Mouse (Mus musculus) thymus, postnatal 4 days (tissue): ENCODE measurements around the gene Srbd1.

Experiments used
- DNase-seq: peaks from one replicate; pipeline ENCODE4 v3.0.0; 2021

The Srbd1 gene

GRCm38 (mm10) chr17:86145079-86145951, at the start of gene Srbd1:
Gene Srbd1 (minus strand): TSS chr17:86145175.
- DNase-seq: peak; percentile 92

GRCm38 (mm10) chr17:86193979-86194378, 49.0 kb upstream of the Srbd1 start:
- no peak for DNase-seq

DNA sequence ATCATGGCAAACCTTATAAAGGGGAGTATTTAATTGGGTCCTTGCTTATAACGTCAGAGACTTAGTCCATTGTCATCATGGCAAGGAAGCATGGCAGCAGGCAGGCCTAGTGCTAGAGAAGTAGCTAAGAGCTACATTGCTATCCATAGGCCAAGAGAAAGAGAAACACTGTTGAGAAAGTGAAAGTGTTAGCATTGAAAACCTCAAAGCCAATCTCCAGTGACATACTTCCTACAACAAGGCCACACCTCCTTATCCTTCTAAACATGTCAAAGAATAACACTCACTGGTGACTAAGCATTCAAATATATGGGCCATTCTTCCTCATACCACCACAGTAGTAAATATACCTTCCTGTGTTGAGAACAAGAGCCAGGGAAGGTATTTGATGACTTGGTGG, 42.8 kb upstream of the Srbd1 start:
- DNase-seq: no peak

DNA sequence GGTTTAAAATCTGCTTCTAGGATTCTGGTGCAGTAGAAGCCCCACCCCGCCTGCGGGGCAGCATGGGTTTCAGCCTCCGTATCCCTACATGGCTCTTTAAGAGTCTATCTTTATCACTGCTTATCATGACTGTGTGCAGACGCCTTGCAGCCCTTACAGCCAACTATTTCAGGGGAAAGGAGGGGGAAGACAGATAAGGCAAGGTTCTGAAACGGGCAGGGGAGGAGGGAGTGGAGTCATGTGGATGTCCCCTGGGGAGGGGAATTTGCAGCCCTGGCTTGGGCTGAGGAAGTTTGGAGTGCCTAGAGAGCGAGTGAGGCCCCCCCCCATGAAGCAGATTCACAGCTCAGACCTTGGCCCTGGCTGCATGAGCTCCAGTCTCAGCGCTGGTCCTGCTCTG, 40.6 kb upstream of the Srbd1 start:
- no peak for DNase-seq

DNA sequence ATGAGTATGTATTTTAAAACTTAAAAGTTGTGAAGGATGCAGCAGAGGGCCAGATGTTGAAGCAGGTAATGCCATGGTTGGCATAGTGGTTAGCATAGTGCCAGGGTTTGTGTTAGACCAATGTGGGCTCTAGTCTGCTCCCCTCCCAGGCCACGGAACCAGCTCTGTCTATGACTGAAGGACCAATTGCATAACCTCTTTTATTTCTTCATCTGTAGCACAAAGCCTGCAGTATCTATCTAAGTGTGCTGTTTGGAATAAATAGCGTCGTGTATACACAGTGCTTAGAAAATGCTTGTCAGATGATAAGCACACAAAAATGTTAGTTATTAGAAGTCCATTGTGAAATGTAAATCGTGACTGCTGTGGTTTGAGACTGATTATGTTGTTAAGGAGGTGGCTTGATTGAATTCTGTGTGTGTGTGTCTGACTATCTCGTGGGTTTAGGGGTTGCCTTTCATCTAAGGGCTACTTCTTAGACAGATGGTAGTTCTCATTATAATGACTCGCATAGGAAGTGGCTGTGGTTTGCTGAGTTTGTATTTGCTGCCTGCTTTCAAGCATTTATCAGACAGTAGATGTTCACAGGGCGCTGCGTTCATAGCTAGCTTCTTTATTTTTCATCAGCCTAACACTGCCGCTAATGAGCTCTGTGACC, 39.7 kb upstream of the Srbd1 start:
- DNase-seq: no peak

- DNase-seq: no peak
Observed at GRCm38 (mm10) chr17:86183788-86184187, 38.8 kb upstream of the Srbd1 start.

GRCm38 (mm10) chr17:86176722-86177121, 31.7 kb upstream of the Srbd1 start:
- DNase-seq: no peak

GRCm38 (mm10) chr17:86175516-86175915, 30.5 kb upstream of the Srbd1 start:
- no peak for DNase-seq

GRCm38 (mm10) chr17:86170164-86170958, 25.4 kb upstream of the Srbd1 start:
- DNase-seq: no peak

GRCm38 (mm10) chr17:86169092-86169491, 24.1 kb upstream of the Srbd1 start:
- no peak for DNase-seq

DNA sequence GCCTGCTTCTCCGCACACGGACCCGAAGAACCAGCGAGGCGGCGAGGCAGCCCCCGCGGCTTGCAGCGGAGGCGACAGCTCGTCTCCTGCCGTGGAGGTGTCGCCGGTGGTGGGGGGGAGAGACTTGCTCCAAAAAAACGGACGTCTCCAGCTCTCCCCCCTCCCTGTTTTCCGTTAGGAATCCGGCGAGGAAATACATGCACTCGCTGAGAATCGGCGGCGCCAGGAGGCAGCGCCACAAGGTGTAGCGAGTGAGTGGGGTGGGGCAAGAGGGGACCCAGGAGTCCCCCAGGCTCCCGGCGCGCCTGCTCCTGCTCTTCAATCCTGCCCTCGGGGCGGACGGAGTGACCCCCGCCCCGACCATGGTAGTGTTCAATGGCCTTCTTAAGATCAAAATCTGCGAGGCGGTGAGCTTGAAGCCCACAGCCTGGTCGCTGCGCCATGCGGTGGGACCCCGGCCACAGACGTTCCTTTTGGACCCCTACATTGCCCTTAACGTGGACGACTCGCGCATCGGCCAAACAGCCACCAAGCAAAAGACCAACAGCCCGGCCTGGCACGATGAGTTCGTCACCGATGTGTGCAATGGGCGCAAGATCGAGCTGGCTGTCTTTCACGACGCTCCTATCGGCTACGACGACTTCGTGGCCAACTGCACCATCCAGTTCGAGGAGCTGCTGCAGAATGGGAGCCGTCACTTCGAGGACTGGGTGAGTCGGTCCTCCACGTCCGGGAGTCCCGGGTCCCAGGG, 23.4 kb upstream of the Srbd1 start:
- DNase-seq: peak; percentile 62

- peak; percentile 82 for DNase-seq
Observed at GRCm38 (mm10) chr17:86167320-86168230, 22.6 kb upstream of the Srbd1 start, which contains the start of gene Prkce. Gene Prkce (plus strand): TSS chr17:86167785.

- DNase-seq: peak; percentile 74
Observed at GRCm38 (mm10) chr17:86166567-86167319, 21.8 kb upstream of the Srbd1 start.

GRCm38 (mm10) chr17:86166051-86166566, 21.1 kb upstream of the Srbd1 start:
- DNase-seq: peak; percentile 14

GRCm38 (mm10) chr17:86164416-86164815, 19.4 kb upstream of the Srbd1 start:
- no peak for DNase-seq

GRCm38 (mm10) chr17:86162672-86163071, 17.7 kb upstream of the Srbd1 start:
- no peak for DNase-seq

GRCm38 (mm10) chr17:86156999-86157398, 12.0 kb upstream of the Srbd1 start:
- DNase-seq: no peak

DNA sequence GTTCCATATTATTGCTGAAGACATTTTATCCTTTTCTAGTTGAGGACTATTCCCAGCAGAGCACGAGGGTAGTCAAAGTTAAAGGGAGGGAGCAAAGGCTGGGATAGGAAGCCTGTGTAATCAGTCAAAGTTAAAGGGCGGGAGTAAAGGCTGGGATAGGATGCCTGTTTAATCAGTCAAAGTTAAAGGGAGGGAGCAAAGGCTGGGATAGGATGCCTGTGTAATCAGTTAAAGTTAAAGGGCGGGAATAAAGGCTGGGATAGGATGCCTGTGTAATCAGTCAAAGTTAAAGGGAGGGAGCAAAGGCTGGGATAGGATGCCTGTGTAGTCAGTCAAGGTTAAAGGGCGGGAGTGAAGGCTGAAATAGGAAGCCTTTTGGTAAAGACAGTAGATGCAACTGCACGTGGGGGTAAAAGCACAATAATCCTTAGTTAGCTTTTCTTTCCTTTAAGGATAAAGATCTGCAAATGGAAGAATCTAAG, 5.9 kb upstream of the Srbd1 start:
- peak; percentile 30 for DNase-seq

- no peak for DNase-seq
Observed at GRCm38 (mm10) chr17:86149726-86150125, 4.8 kb upstream of the Srbd1 start.

DNA sequence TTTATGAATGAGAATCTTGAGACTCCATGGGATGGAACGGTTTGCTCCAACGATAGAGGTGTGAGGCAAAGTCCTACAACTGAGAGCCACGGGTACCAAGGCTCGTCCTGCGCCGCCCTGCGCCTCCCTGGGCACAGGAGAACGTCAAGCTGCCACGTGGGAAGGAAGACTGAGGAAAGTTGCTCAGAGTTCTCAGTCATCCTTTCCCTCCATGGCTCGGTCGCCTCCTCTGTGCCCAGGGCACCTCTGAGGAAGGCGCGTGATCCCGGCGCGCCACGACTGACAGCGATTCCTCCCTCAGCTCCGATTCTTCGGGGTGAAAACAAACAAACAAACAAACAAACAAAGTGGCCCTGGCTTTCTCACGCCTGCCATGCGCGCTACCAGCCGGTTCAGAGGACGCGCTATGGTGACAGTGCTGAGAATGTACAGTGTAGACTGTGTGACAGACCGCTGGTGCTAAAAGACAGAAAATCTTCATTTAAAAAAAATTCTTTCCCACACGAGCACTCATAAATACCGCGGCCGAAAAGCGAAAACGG, 367 bp downstream of the Srbd1 start:
- no peak for DNase-seq
